Comparison of ENCODE assay signal across 11 mouse cellular contexts in the genomic region with DNA sequence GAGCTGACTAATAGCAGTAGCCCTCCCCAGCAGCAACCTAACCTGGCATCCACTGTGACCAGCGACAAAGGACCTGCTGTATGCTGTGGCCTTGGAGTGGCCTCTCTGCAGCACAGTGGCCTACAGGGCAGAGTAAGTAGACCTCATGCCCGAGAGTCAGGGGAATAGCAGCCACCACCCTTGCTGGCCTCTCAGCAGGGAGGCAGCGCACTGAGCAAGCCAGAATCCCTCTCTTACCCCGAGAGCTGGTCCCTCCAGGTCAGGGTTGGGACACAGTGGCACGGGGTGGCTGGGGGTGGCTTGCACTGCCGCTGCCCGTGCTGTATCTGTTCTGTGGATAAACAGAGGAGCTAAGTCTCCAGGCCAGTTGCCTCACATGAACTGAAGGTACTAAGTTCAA. TPM values are rescaled to one million over a fixed set of nuclear protein-coding genes. Genes with fewer than 3 reads are reported as not detected.
A peak's percentile ranks its signal among the peaks of the same experiment; 100 is the strongest.
DNase-seq lines count a peak whose midpoint lies in the region; ATAC-seq and TF ChIP-seq lines count a peak whose summit lies in the region.
"Had no signal": no experiment of that assay in that cellular context is flagged by ENCODE, and none has a peak within 500 bp of the region (broad histone marks: within the 10 kb centered on the region; RNA-seq: fewer than 3 reads in every experiment).

No protein-coding gene starts in this region.

- no peak overlapping the region for H3K27ac ChIP-seq in forebrain, embryonic 12.5 days
- H3K27ac ChIP-seq in forebrain, embryonic 11.5 days (ENCODE audit: low read depth, low read length): no peak overlapping the region
- no peak overlapping the region for H3K27ac ChIP-seq in liver, adult 2 months (replicated peaks; ENCODE audit: insufficient read depth, low read depth, low read length)
- no peak overlapping the region for H3K27ac ChIP-seq in limb, embryonic 15.5 days
- H3K27ac ChIP-seq in neural tube, embryonic 13.5 days (replicated peaks): no peak overlapping the region
- H3K27ac ChIP-seq: kidney, embryonic 15.5 days had no signal

- H3K79me2 ChIP-seq in liver, adult 2 months (ENCODE audit: control insufficient read depth, insufficient read depth, low read length): peaks cover 3% of the 10 kb centered on the region; the same call in 1 of the 2 replicates

- no peak overlapping the region for H3K9ac ChIP-seq in forebrain, embryonic 12.5 days
- H3K9ac ChIP-seq in forebrain, embryonic 11.5 days (ENCODE audit: low read length): no peak overlapping the region
- no peak overlapping the region for H3K9ac ChIP-seq in liver, adult 2 months (ENCODE audit: low read depth, low read length)
- H3K9ac ChIP-seq in limb, embryonic 15.5 days: peak overlapping the region; percentile 3; the same call in 1 of the 2 replicates
- H3K9ac ChIP-seq in neural tube, embryonic 13.5 days: peak overlapping the region; percentile 46; the same call in 1 of the 2 replicates
- H3K9ac ChIP-seq: kidney, embryonic 15.5 days had no signal

- H3K4me1 ChIP-seq in forebrain, embryonic 12.5 days: peaks cover 40% of the 10 kb centered on the region
- peaks cover 8% of the 10 kb centered on the region for H3K4me1 ChIP-seq in forebrain, embryonic 11.5 days (replicated peaks; ENCODE audit: control insufficient read depth, insufficient read depth, low read length)
- peaks cover 11% of the 10 kb centered on the region for H3K4me1 ChIP-seq in liver, adult 2 months (ENCODE audit: control insufficient read depth, insufficient read depth, low read length)
- peaks cover 38% of the 10 kb centered on the region for H3K4me1 ChIP-seq in limb, embryonic 15.5 days
- peaks cover 49% of the 10 kb centered on the region for H3K4me1 ChIP-seq in neural tube, embryonic 13.5 days (replicated peaks)

- no peak for TF ChIP-seq POLR2A in liver, adult 2 months (IDR thresholded peaks at IDR 0.05; ENCODE audit: extremely low read depth, insufficient read depth, low read length)

- ATAC-seq in forebrain, embryonic 12.5 days (ENCODE audit: low FRiP score): no peak
- ATAC-seq in forebrain, embryonic 11.5 days (replicated peaks; ENCODE audit: low FRiP score): no peak
- ATAC-seq in limb, embryonic 15.5 days (ENCODE audit: insufficient number of reproducible peaks, low FRiP score, low TSS enrichment, low read depth): no peak
- ATAC-seq in neural tube, embryonic 13.5 days (ENCODE audit: low read depth): no peak

- no peak for TF ChIP-seq CTCF in liver, adult 2 months (IDR thresholded peaks at IDR 0.05; ENCODE audit: low read depth, low read length)

- DNase-seq in forebrain, embryonic 11.5 days (ENCODE audit: low spot score): no peak
- DNase-seq in liver, adult 2 months (ENCODE audit: extremely low read depth, low read depth, low spot score): peak; percentile 69
- DNase-seq in liver: no peak
- no peak for DNase-seq in spleen, adult 18-20 months
- no peak for DNase-seq in right cerebral cortex, postnatal 4 days
- DNase-seq: cerebellum, postnatal 36 days; lung, postnatal 4 days had no signal

- WGBS in forebrain, embryonic 12.5 days: 77% methylated on average over 7 of the region's 7 CpGs
- 78% methylated on average over 7 of the region's 7 CpGs for WGBS in forebrain, embryonic 11.5 days
- WGBS in liver, adult 2 months: 32% methylated on average over 7 of the region's 7 CpGs
- WGBS in limb, embryonic 15.5 days: 72% methylated on average over 7 of the region's 7 CpGs
- WGBS in neural tube, embryonic 13.5 days: 74% methylated on average over 7 of the region's 7 CpGs

- H3K9me3 ChIP-seq in forebrain, embryonic 12.5 days: no peaks in the 10 kb centered on the region
- H3K9me3 ChIP-seq in forebrain, embryonic 11.5 days (ENCODE audit: control insufficient read depth, low read length): no peaks in the 10 kb centered on the region
- H3K9me3 ChIP-seq in limb, embryonic 15.5 days: no peaks in the 10 kb centered on the region
- H3K9me3 ChIP-seq in neural tube, embryonic 13.5 days: no peaks in the 10 kb centered on the region
- H3K9me3 ChIP-seq: kidney, embryonic 15.5 days had no signal

- 0 out of 2 replicates have a peak overlapping the region, but pooled peaks have one; percentile 9 for H3K4me3 ChIP-seq in forebrain, embryonic 12.5 days (replicated peaks)
- H3K4me3 ChIP-seq in forebrain, embryonic 11.5 days (ENCODE audit: low read depth, low read length): no peak overlapping the region
- no peak overlapping the region for H3K4me3 ChIP-seq in liver, adult 2 months (ENCODE audit: insufficient read depth, low read depth, low read length)
- H3K4me3 ChIP-seq in limb, embryonic 15.5 days: no peak overlapping the region
- peak overlapping the region; percentile 20 for H3K4me3 ChIP-seq in neural tube, embryonic 13.5 days
- H3K4me3 ChIP-seq: kidney, embryonic 15.5 days had no signal

- H3K27me3 ChIP-seq in forebrain, embryonic 12.5 days: no peaks in the 10 kb centered on the region
- no peaks in the 10 kb centered on the region for H3K27me3 ChIP-seq in forebrain, embryonic 11.5 days (ENCODE audit: control insufficient read depth, insufficient read depth, low read length)
- no peaks in the 10 kb centered on the region for H3K27me3 ChIP-seq in liver, adult 2 months (ENCODE audit: control insufficient read depth, insufficient read depth, low read length)
- H3K27me3 ChIP-seq in limb, embryonic 15.5 days: no peaks in the 10 kb centered on the region
- no peaks in the 10 kb centered on the region for H3K27me3 ChIP-seq in neural tube, embryonic 13.5 days
- H3K27me3 ChIP-seq: kidney, embryonic 15.5 days had no signal

- peaks cover 63% of the 10 kb centered on the region for H3K36me3 ChIP-seq in forebrain, embryonic 12.5 days (replicated peaks)
- peaks cover 14% of the 10 kb centered on the region for H3K36me3 ChIP-seq in forebrain, embryonic 11.5 days (ENCODE audit: control insufficient read depth, insufficient read depth, low read length)
- peaks cover 36% of the 10 kb centered on the region for H3K36me3 ChIP-seq in liver, adult 2 months (ENCODE audit: control insufficient read depth, insufficient read depth, low read length)
- peaks cover 66% of the 10 kb centered on the region for H3K36me3 ChIP-seq in limb, embryonic 15.5 days
- H3K36me3 ChIP-seq in neural tube, embryonic 13.5 days: peaks cover 66% of the 10 kb centered on the region

- no peak overlapping the region for H3K4me2 ChIP-seq in forebrain, embryonic 12.5 days
- no peak overlapping the region for H3K4me2 ChIP-seq in forebrain, embryonic 11.5 days (ENCODE audit: low read depth, low read length, severe bottlenecking)
- H3K4me2 ChIP-seq in limb, embryonic 15.5 days: peak overlapping the region; percentile 4; the same call in 1 of the 2 replicates
- H3K4me2 ChIP-seq in neural tube, embryonic 13.5 days: 0 out of 2 replicates have a peak overlapping the region, but pooled peaks have one; percentile 94
- H3K4me2 ChIP-seq: kidney, embryonic 15.5 days had no signal

RNA-seq across cellular contexts. Expression of a gene that starts 3.5 kb away (rescaled TPM):
- 65.5 and 65.8 TPM in 2 replicates for polyA plus RNA-seq in forebrain, embryonic 12.5 days (2016; fragmentation: Nextera tagmentation; extraction: Ambion mirVana)
- polyA plus RNA-seq in forebrain, embryonic 11.5 days (2014; fragmentation: Nextera tagmentation; extraction: Ambion mirVana): 67.6 and 70.4 TPM in 2 replicates
- 31.7 and 31.9 TPM in 2 replicates for total RNA-seq in liver, adult 2 months (2014; rRNA removed)
- polyA plus RNA-seq in liver, adult 2 months (2012; rRNA removed): 21.0 and 30.7 TPM in 2 replicates
- polyA plus RNA-seq in limb, embryonic 15.5 days (2015; fragmentation: Nextera tagmentation; extraction: Ambion mirVana): 70.4 and 76.0 TPM in 2 replicates
- polyA plus RNA-seq in neural tube, embryonic 13.5 days (2015; fragmentation: Nextera tagmentation; extraction: Ambion mirVana): 71.8 and 76.7 TPM in 2 replicates

RNA-seq across cellular contexts. Expression of a gene that starts 3.6 kb away (rescaled TPM):
- 87.8 and 93.5 TPM in 2 replicates for polyA plus RNA-seq in forebrain, embryonic 12.5 days (2016; fragmentation: Nextera tagmentation; extraction: Ambion mirVana)
- polyA plus RNA-seq in forebrain, embryonic 11.5 days (2014; fragmentation: Nextera tagmentation; extraction: Ambion mirVana): 86.8 and 99.5 TPM in 2 replicates
- total RNA-seq in liver, adult 2 months (2014; rRNA removed): 17.8 and 18.2 TPM in 2 replicates
- 12.2 and 12.3 TPM in 2 replicates for polyA plus RNA-seq in liver, adult 2 months (2012; rRNA removed)
- 83.4 and 86.0 TPM in 2 replicates for polyA plus RNA-seq in limb, embryonic 15.5 days (2015; fragmentation: Nextera tagmentation; extraction: Ambion mirVana)
- 75.3 and 81.2 TPM in 2 replicates for polyA plus RNA-seq in neural tube, embryonic 13.5 days (2015; fragmentation: Nextera tagmentation; extraction: Ambion mirVana)

RNA-seq across cellular contexts. Expression of a gene that starts 11.8 kb away (rescaled TPM):
- polyA plus RNA-seq in forebrain, embryonic 12.5 days (2016; fragmentation: Nextera tagmentation; extraction: Ambion mirVana): 22.5 and 25.9 TPM in 2 replicates
- 16.8 and 19.6 TPM in 2 replicates for polyA plus RNA-seq in forebrain, embryonic 11.5 days (2014; fragmentation: Nextera tagmentation; extraction: Ambion mirVana)
- total RNA-seq in liver, adult 2 months (2014; rRNA removed): 1.4 and 1.7 TPM in 2 replicates
- polyA plus RNA-seq in liver, adult 2 months (2012; rRNA removed): 3.2 and 3.4 TPM in 2 replicates
- 17.1 and 18.6 TPM in 2 replicates for polyA plus RNA-seq in limb, embryonic 15.5 days (2015; fragmentation: Nextera tagmentation; extraction: Ambion mirVana)
- polyA plus RNA-seq in neural tube, embryonic 13.5 days (2015; fragmentation: Nextera tagmentation; extraction: Ambion mirVana): 59.4 and 62.0 TPM in 2 replicates

RNA-seq across cellular contexts. Expression of a gene that starts 12.6 kb away (rescaled TPM):
- 33.7 and 40.2 TPM in 2 replicates for polyA plus RNA-seq in forebrain, embryonic 12.5 days (2016; fragmentation: Nextera tagmentation; extraction: Ambion mirVana)
- polyA plus RNA-seq in forebrain, embryonic 11.5 days (2014; fragmentation: Nextera tagmentation; extraction: Ambion mirVana): 27.9 and 31.0 TPM in 2 replicates
- total RNA-seq in liver, adult 2 months (2014; rRNA removed): 5.1 and 9.1 TPM in 2 replicates
- 11.9 and 16.6 TPM in 2 replicates for polyA plus RNA-seq in liver, adult 2 months (2012; rRNA removed)
- 41.4 and 48.0 TPM in 2 replicates for polyA plus RNA-seq in limb, embryonic 15.5 days (2015; fragmentation: Nextera tagmentation; extraction: Ambion mirVana)
- 42.9 and 47.3 TPM in 2 replicates for polyA plus RNA-seq in neural tube, embryonic 13.5 days (2015; fragmentation: Nextera tagmentation; extraction: Ambion mirVana)

RNA-seq across cellular contexts. Expression of a gene that starts 13.3 kb away (rescaled TPM):
- polyA plus RNA-seq in forebrain, embryonic 12.5 days (2016; fragmentation: Nextera tagmentation; extraction: Ambion mirVana): 902 and 945 TPM in 2 replicates
- 1,008 and 1,039 TPM in 2 replicates for polyA plus RNA-seq in forebrain, embryonic 11.5 days (2014; fragmentation: Nextera tagmentation; extraction: Ambion mirVana)
- total RNA-seq in liver, adult 2 months (2014; rRNA removed): 50.6 and 60.3 TPM in 2 replicates
- 206 and 250 TPM in 2 replicates for polyA plus RNA-seq in liver, adult 2 months (2012; rRNA removed)
- 596 and 658 TPM in 2 replicates for polyA plus RNA-seq in limb, embryonic 15.5 days (2015; fragmentation: Nextera tagmentation; extraction: Ambion mirVana)
- 624 and 649 TPM in 2 replicates for polyA plus RNA-seq in neural tube, embryonic 13.5 days (2015; fragmentation: Nextera tagmentation; extraction: Ambion mirVana)

Comparison
In these comparisons a context has a peak if more than half of its experiments do, and no peak if none do; other contexts are left out.
1. H3K4me3 ChIP-seq: peak in forebrain, embryonic 12.5 days (single experiment) and neural tube, embryonic 13.5 days (single experiment); none in forebrain, embryonic 11.5 days (single experiment), liver, adult 2 months (single experiment) and limb, embryonic 15.5 days (single experiment).
2. H3K4me2 ChIP-seq: peak in limb, embryonic 15.5 days (single experiment) and neural tube, embryonic 13.5 days (single experiment); none in forebrain, embryonic 12.5 days (single experiment) and forebrain, embryonic 11.5 days (single experiment).
3. H3K9ac ChIP-seq: peak in limb, embryonic 15.5 days (single experiment) and neural tube, embryonic 13.5 days (single experiment); none in forebrain, embryonic 12.5 days (single experiment), forebrain, embryonic 11.5 days (single experiment) and liver, adult 2 months (single experiment).